Mouse (Mus musculus) frontal cortex, adult 2 months (tissue): Measurements from ENCODE around the gene Emsy. TPM values are rescaled to one million over a fixed set of nuclear protein-coding genes. Genes with fewer than 3 reads are reported as not detected.

Experiments used
- DNase-seq, 2 experiments: peaks; one replicate each; pipeline ENCODE4 v3.0.0; 2022; ENCODE audit warnings: low spot score in 1 of 2; ENCODE audit errors: extremely low spot score in 1 of 2
- polyA plus RNA-seq: library from polyadenylated mRNA; depleted of rRNA; stranded (reverse); fragments of >200 nt; gene quantifications from 2 replicates; pipeline ENCODE4 v1.2.3, GENCODE M21; 2012

Gene Emsy
- polyA plus RNA-seq, 1 experiment, result 55.5 TPM

DNA sequence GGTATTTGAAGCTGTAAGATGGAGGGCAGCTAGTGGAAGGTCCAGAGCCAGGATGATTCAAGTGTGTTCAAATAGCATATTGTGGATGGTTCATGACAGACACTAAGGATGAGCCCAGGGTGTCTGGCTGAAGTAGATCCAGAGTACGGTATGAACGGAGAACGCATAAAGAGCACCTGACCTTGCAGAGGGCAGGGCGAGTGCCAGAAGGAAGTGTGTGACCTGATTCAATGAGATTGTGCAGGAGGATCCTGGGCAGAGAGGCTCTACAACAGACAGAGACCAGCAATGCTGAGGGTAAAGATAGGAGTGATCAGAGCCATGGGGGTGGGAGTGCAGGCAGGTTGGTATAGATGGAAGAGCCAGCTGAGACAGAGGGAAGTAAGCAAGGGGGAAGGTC is 14.2 kb upstream of the Emsy start:
- DNase-seq, result no peak

GRCm38 (mm10) chr7:98667956-98668746 is 11.6 kb upstream of the Emsy start:
- DNase-seq, result no peak

GRCm38 (mm10) chr7:98665726-98666125 is 9.1 kb upstream of the Emsy start:
- DNase-seq, result no peak

DNA sequence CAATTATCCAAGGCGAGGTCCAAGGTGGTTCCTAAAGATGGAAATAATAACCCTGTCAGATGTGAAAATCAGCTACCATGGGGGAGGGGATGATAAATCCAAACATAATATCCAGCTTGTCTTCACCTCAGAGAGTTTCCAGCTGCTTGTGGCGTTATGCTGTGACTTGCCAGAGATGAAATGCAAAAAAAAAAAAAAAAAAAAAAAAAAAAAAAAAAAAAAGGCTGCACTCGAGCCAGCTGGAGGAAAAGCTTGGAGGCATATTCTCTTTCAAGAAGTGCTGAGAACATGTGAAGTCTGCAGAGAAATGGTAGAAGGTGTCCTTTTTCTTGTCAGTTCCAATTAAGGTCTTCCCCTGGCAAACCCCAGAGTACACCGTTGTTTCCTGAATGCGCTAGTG is 8.6 kb upstream of the Emsy start:
- DNase-seq, result peak in 1 of 2 experiments; percentile 11

- DNase-seq, result peak; percentile 67 to 83
These were observed 677 bp downstream of the Emsy start for GRCm38 (mm10) chr7:98655681-98656530.

GRCm38 (mm10) chr7:98651651-98652050 is 4.9 kb downstream of the Emsy start:
- DNase-seq, result no peak

GRCm38 (mm10) chr7:98644238-98644637 is 12.3 kb downstream of the Emsy start:
- no peak for DNase-seq

- DNase-seq, result no peak
These were observed 20.0 kb downstream of the Emsy start for GRCm38 (mm10) chr7:98636607-98637006.

- DNase-seq, result no peak
These were observed 23.6 kb downstream of the Emsy start for GRCm38 (mm10) chr7:98633032-98633431.

GRCm38 (mm10) chr7:98629947-98630346 is 26.6 kb downstream of the Emsy start:
- DNase-seq, result no peak

GRCm38 (mm10) chr7:98617739-98618138 is 38.8 kb downstream of the Emsy start:
- DNase-seq, result no peak

DNA sequence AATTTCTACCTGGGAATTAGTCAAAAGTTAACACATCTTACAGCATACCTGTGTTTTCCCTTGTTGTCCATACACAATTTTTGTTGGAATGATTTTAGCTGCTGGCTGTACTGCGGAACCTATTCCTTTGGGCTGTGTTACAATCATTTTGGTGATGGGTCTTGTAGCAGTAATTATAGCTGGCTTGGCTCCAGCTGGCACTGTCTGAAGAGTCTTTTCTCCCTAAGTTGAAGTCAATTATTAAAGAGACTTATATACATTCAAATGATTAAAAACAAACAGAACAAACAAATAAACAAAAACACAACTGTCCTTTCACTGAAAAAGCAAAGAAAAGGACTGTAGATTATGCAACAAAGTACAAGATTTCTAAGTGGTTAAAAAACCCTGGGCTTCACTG is 43.6 kb downstream of the Emsy start:
- DNase-seq, result no peak

DNA sequence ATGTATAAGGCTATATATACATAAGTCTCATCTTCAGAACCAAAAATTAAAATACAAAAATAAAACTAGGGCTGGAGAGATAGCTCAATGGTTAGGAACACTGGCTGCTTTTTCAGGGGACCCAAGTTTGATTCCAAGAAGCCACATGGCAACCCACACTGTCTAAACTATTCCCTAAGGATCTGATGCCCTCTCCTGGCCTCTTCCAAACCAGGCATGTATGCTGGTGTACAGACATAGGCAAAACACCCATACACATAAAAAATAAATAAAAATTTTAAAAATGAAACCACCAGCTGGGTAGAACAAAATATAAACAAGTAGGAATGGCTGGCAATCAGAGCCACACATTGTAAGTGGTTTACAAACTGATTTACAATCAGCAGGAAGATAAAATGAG is 48.1 kb downstream of the Emsy start:
- no peak for DNase-seq

GRCm38 (mm10) chr7:98607158-98607557 is 49.4 kb downstream of the Emsy start:
- DNase-seq, result peak in 1 of 2 experiments; percentile 49

GRCm38 (mm10) chr7:98601715-98602114 is 54.9 kb downstream of the Emsy start:
- DNase-seq, result no peak

DNA sequence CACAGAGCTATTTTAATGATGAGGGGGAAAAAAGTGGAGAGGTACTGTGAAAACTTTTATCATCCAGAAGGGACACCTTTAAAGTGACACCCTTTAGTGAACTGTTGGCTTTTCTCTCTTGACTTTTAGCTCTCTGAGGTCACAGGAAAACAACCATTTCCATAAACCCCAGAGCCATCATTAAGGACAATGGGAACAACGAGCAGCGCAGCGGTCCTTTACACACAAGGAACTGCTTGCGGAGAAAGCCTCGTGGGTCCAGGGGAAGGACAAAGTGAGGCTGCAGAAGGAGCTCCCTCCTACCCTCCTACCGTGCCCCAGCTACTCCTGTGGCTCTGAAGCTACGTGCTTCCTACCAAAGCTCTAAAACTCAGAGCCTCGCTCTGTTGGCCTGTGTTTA is 59.2 kb downstream of the Emsy start:
- DNase-seq, result no peak

GRCm38 (mm10) chr7:98594731-98595130 is 61.9 kb downstream of the Emsy start:
- DNase-seq, result no peak

DNA sequence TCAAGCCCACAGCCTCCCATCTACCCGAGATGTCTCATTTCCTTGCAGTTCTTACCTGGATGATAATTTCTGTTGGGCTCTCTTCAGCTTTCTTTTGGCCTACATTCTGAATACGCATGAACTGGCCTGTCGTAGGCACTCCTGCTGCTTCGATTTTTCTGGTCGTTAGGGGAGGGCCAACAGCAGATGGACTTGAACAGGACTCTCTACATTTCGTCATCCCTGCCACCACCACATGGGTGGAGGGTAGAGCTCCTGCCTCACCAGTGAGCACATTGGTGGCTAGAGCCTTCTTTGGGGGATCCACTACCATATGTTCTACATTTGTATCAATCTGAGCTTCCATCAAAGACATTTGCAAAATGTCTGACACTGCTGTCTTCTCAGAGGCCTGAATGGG is 63.3 kb downstream of the Emsy start:
- no peak for DNase-seq

- DNase-seq, result peak in 1 of 2 experiments; percentile 53
These were observed 67.6 kb downstream of the Emsy start for GRCm38 (mm10) chr7:98589028-98589427.

DNA sequence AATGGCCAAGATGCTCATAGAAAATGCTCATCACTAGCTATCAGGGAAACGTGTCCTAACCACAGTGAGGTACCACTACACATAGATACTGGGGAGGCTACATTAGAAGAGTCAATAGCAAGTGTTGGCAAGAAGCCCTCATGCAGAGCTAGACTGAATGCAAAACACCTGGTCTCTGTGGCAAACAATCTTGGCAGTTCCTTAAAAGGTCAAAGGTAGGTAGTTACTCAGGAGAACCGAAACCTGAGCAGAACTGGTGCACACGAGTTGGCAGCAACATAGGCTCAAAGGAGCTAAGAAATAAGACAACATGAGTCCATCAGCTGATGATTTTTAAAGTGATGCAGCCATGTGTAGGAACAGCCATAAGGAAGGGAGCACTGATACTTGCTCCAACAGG is 70.3 kb downstream of the Emsy start:
- DNase-seq, result no peak

DNA sequence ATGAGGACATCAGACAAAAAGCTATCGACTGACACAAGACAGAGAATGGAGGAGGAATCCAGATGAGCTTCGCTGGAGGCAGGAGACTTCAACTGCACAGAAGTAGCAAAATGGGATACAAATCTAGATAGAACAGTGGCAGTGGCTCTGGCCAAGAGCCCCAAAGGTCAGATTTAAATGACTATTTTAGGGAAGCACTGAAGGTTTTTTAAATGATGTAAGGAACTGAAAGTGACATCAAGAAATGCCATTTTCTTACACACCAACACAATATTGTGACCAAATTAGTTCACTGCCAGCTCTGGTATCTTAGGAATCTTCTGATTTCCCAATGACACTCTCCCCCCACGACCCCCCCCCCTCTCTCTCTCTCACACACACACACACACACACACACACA is 72.0 kb downstream of the Emsy start:
- no peak for DNase-seq

GRCm38 (mm10) chr7:98581266-98581665 is 75.3 kb downstream of the Emsy start:
- no peak for DNase-seq
